Mouse (Mus musculus): ENCODE measurements at regions not wholly inside any gene's neighbourhood (a gene's known extent, or its start where the extent isn't known, plus 50 kb on each side); places are given as distances from the start of the nearest gene placed in this dataset.

GRCm38 (mm10) chr10:92021036-92021435 is 701.2 kb downstream of the Nedd1 start:
- no peak for TF ChIP-seq POLR2A (IDR thresholded peaks at IDR 0.05; ENCODE audit: low read depth, low read length)
- TF ChIP-seq CTCF (IDR thresholded peaks at IDR 0.05; ENCODE audit: extremely low read depth, insufficient read length, insufficient replicate concordance, low read depth, low read length) = no peak
- H3K27me3 ChIP-seq (ENCODE audit: control insufficient read depth, insufficient read depth, low read length) = no peaks in the 10 kb centered on the region
- WGBS = 65% methylated on average over 1 of the region's 1 CpGs

GRCm38 (mm10) chr10:92009551-92009950 is 712.7 kb downstream of the Nedd1 start:
- Histone ChIP-seq H3K4me1 (ENCODE audit: control insufficient read depth, insufficient read depth, insufficient read length, low read length) (no peaks in the 10 kb centered on the region), H3K27me3 (ENCODE audit: control insufficient read depth, insufficient read depth, low read length) (no peaks in the 10 kb centered on the region), H3K27ac (ENCODE audit: insufficient read depth, low read depth, low read length) (no peak overlapping the region), H3K4me3 (ENCODE audit: low read depth, low read length) (no peak overlapping the region), H3K36me3 (ENCODE audit: control insufficient read depth, insufficient read depth, low read length) (no peaks in the 10 kb centered on the region)
- no peak for TF ChIP-seq CTCF (IDR thresholded peaks at IDR 0.05; ENCODE audit: extremely low read depth, insufficient read length, insufficient replicate concordance, low read depth, low read length)
- TF ChIP-seq POLR2A (IDR thresholded peaks at IDR 0.05; ENCODE audit: low read depth, low read length) = no peak
- 74% methylated on average over 10 of the region's 10 CpGs for WGBS

More at GRCm38 (mm10) chr10:92021036-92021435, 701.2 kb downstream of the Nedd1 start:
- Histone ChIP-seq H3K36me3 (ENCODE audit: control insufficient read depth, insufficient read depth, low read length) (no peaks in the 10 kb centered on the region), H3K27ac (ENCODE audit: insufficient read depth, low read depth, low read length) (no peak overlapping the region), H3K4me3 (ENCODE audit: low read depth, low read length) (no peak overlapping the region), H3K4me1 (ENCODE audit: control insufficient read depth, insufficient read depth, insufficient read length, low read length) (no peaks in the 10 kb centered on the region)

- H3K4me1 ChIP-seq (ENCODE audit: control insufficient read depth, insufficient read depth, insufficient read length, low read length) = no peaks in the 10 kb centered on the region
- TF ChIP-seq CTCF (IDR thresholded peaks at IDR 0.05; ENCODE audit: extremely low read depth, insufficient read length, insufficient replicate concordance, low read depth, low read length) (no peak), POLR2A (IDR thresholded peaks at IDR 0.05; ENCODE audit: low read depth, low read length) (no peak)
- no peak overlapping the region for H3K4me3 ChIP-seq (ENCODE audit: low read depth, low read length)
- no peak overlapping the region for H3K27ac ChIP-seq (ENCODE audit: insufficient read depth, low read depth, low read length)
- 84% methylated on average over 2 of the region's 2 CpGs for WGBS
- no peaks in the 10 kb centered on the region for H3K36me3 ChIP-seq (ENCODE audit: control insufficient read depth, insufficient read depth, low read length)
- H3K27me3 ChIP-seq (ENCODE audit: control insufficient read depth, insufficient read depth, low read length) = no peaks in the 10 kb centered on the region
These were observed 714.3 kb downstream of the Nedd1 start for GRCm38 (mm10) chr10:92007891-92008290.

- WGBS = 56% methylated on average over 3 of the region's 3 CpGs
- H3K36me3 ChIP-seq (ENCODE audit: control insufficient read depth, insufficient read depth, low read length) = no peaks in the 10 kb centered on the region
- H3K4me1 ChIP-seq (ENCODE audit: control insufficient read depth, insufficient read depth, insufficient read length, low read length) = no peaks in the 10 kb centered on the region
- TF ChIP-seq POLR2A (IDR thresholded peaks at IDR 0.05; ENCODE audit: low read depth, low read length) (no peak), CTCF (IDR thresholded peaks at IDR 0.05; ENCODE audit: extremely low read depth, insufficient read length, insufficient replicate concordance, low read depth, low read length) (no peak)
- H3K4me3 ChIP-seq (ENCODE audit: low read depth, low read length) = no peak overlapping the region
- H3K27ac ChIP-seq (ENCODE audit: insufficient read depth, low read depth, low read length) = no peak overlapping the region
- no peaks in the 10 kb centered on the region for H3K27me3 ChIP-seq (ENCODE audit: control insufficient read depth, insufficient read depth, low read length)
These were observed 715.8 kb downstream of the Nedd1 start for GRCm38 (mm10) chr10:92006467-92006866.

GRCm38 (mm10) chr10:91991040-91991439 is 731.2 kb downstream of the Nedd1 start:
- no peaks in the 10 kb centered on the region for H3K4me1 ChIP-seq (ENCODE audit: control insufficient read depth, insufficient read depth, insufficient read length, low read length)
- no peaks in the 10 kb centered on the region for H3K27me3 ChIP-seq (ENCODE audit: control insufficient read depth, insufficient read depth, low read length)
- no peak overlapping the region for H3K4me3 ChIP-seq (ENCODE audit: low read depth, low read length)
- no peaks in the 10 kb centered on the region for H3K36me3 ChIP-seq (ENCODE audit: control insufficient read depth, insufficient read depth, low read length)
- no peak overlapping the region for H3K27ac ChIP-seq (ENCODE audit: insufficient read depth, low read depth, low read length)
- TF ChIP-seq CTCF (IDR thresholded peaks at IDR 0.05; ENCODE audit: extremely low read depth, insufficient read length, insufficient replicate concordance, low read depth, low read length) (no peak), POLR2A (IDR thresholded peaks at IDR 0.05; ENCODE audit: low read depth, low read length) (no peak)
- WGBS = 79% methylated on average over 4 of the region's 4 CpGs

GRCm38 (mm10) chr10:91988364-91988763 is 733.9 kb downstream of the Nedd1 start:
- Histone ChIP-seq H3K4me3 (ENCODE audit: low read depth, low read length) (no peak overlapping the region), H3K36me3 (ENCODE audit: control insufficient read depth, insufficient read depth, low read length) (no peaks in the 10 kb centered on the region), H3K27me3 (ENCODE audit: control insufficient read depth, insufficient read depth, low read length) (no peaks in the 10 kb centered on the region), H3K4me1 (ENCODE audit: control insufficient read depth, insufficient read depth, insufficient read length, low read length) (no peaks in the 10 kb centered on the region), H3K27ac (ENCODE audit: insufficient read depth, low read depth, low read length) (no peak overlapping the region)
- 67% methylated on average over 8 of the region's 8 CpGs for WGBS
- TF ChIP-seq POLR2A (IDR thresholded peaks at IDR 0.05; ENCODE audit: low read depth, low read length) (no peak), CTCF (IDR thresholded peaks at IDR 0.05; ENCODE audit: extremely low read depth, insufficient read length, insufficient replicate concordance, low read depth, low read length) (no peak)

GRCm38 (mm10) chr10:91979841-91980240 is 742.4 kb downstream of the Nedd1 start:
- WGBS = 73% methylated on average over 2 of the region's 2 CpGs
- H3K27ac ChIP-seq (ENCODE audit: insufficient read depth, low read depth, low read length) = no peak overlapping the region
- no peak for TF ChIP-seq POLR2A (IDR thresholded peaks at IDR 0.05; ENCODE audit: low read depth, low read length)
- no peaks in the 10 kb centered on the region for H3K4me1 ChIP-seq (ENCODE audit: control insufficient read depth, insufficient read depth, insufficient read length, low read length)
- no peak overlapping the region for H3K4me3 ChIP-seq (ENCODE audit: low read depth, low read length)
- no peaks in the 10 kb centered on the region for H3K27me3 ChIP-seq (ENCODE audit: control insufficient read depth, insufficient read depth, low read length)
- no peaks in the 10 kb centered on the region for H3K36me3 ChIP-seq (ENCODE audit: control insufficient read depth, insufficient read depth, low read length)

- Histone ChIP-seq H3K4me1 (ENCODE audit: control insufficient read depth, insufficient read depth, insufficient read length, low read length) (no peaks in the 10 kb centered on the region), H3K4me3 (ENCODE audit: low read depth, low read length) (no peak overlapping the region), H3K27me3 (ENCODE audit: control insufficient read depth, insufficient read depth, low read length) (no peaks in the 10 kb centered on the region), H3K36me3 (ENCODE audit: control insufficient read depth, insufficient read depth, low read length) (no peaks in the 10 kb centered on the region), H3K27ac (ENCODE audit: insufficient read depth, low read depth, low read length) (no peak overlapping the region)
- 64% methylated on average over 2 of the region's 2 CpGs for WGBS
- no peak for TF ChIP-seq CTCF (IDR thresholded peaks at IDR 0.05; ENCODE audit: extremely low read depth, insufficient read length, insufficient replicate concordance, low read depth, low read length)
- TF ChIP-seq POLR2A (IDR thresholded peaks at IDR 0.05; ENCODE audit: low read depth, low read length) = no peak
These were observed 750.3 kb downstream of the Nedd1 start for GRCm38 (mm10) chr10:91971951-91972350.
